ENCODE assay signal across 8 mouse cellular contexts in genomic region chr5:110108305-110108628, GRCm38 (mm10). TPM values are rescaled to one million over a fixed set of nuclear protein-coding genes. Genes with fewer than 3 reads are reported as not detected.
DNase-seq lines count a peak whose midpoint lies in the region; ATAC-seq and TF ChIP-seq lines count a peak whose summit lies in the region.

No protein-coding gene starts in this region.

- ATAC-seq in hindbrain, embryonic 12.5 days (ENCODE audit: low FRiP score), result no peak
- no peak for ATAC-seq in lung, embryonic 16.5 days (ENCODE audit: low read depth)

- peaks cover 31% of the 10 kb centered on the region for H3K36me3 ChIP-seq in C2C12 (ENCODE audit: control insufficient read depth, insufficient read depth)
- H3K36me3 ChIP-seq in hindbrain, embryonic 12.5 days, result peaks cover 40% of the 10 kb centered on the region
- H3K36me3 ChIP-seq in lung, embryonic 16.5 days (ENCODE audit: control insufficient read depth, insufficient read depth, low read length), result peaks cover 36% of the 10 kb centered on the region

- H3K79me2 ChIP-seq in C2C12 (ENCODE audit: control insufficient read depth, insufficient read depth), result peaks cover 32% of the 10 kb centered on the region

- 0% methylated on average over 7 of the region's 7 CpGs for WGBS in hindbrain, embryonic 12.5 days
- 0% methylated on average over 7 of the region's 7 CpGs for WGBS in lung, embryonic 16.5 days

- TF ChIP-seq CTCF in gastrocnemius, adult 2 months (IDR thresholded peaks at IDR 0.05), result peak; percentile 33
- no peak for TF ChIP-seq CTCF in C2C12 (IDR thresholded peaks at IDR 0.05; ENCODE audit: control insufficient read depth, insufficient read depth, insufficient read length)

- H3K9ac ChIP-seq in hindbrain, embryonic 12.5 days, result peak overlapping the region; percentile 81
- H3K9ac ChIP-seq in lung, embryonic 16.5 days (ENCODE audit: low read length), result peak overlapping the region; percentile 92

- H3K4me2 ChIP-seq in hindbrain, embryonic 12.5 days (replicated peaks), result peak overlapping the region; percentile 75
- peak overlapping the region; percentile 67 for H3K4me2 ChIP-seq in lung, embryonic 16.5 days (ENCODE audit: low read depth, low read length)

- intact Hi-C loops in gastrocnemius, adult 2 months (cut with DNase I), result loop anchor here (10.0 kb wide), 1 partner anchor 553 kb away; the partner anchor contains the start of gene Crlf2

- peak overlapping the region; percentile 84 for H3K4me3 ChIP-seq in gastrocnemius, adult 2 months
- H3K4me3 ChIP-seq in C2C12 (ENCODE audit: insufficient read depth, poor library complexity, severe bottlenecking), result peak overlapping the region; percentile 76
- peak overlapping the region; percentile 78 for H3K4me3 ChIP-seq in hindbrain, embryonic 12.5 days
- H3K4me3 ChIP-seq in lung, embryonic 16.5 days (ENCODE audit: low read length), result peak overlapping the region; percentile 74

- no peaks in the 10 kb centered on the region for H3K9me3 ChIP-seq in hindbrain, embryonic 12.5 days (replicated peaks)
- H3K9me3 ChIP-seq in lung, embryonic 16.5 days (ENCODE audit: control insufficient read depth, low read length), result peaks cover 7% of the 10 kb centered on the region; the same call in 1 of the 2 replicates

- peaks cover 19% of the 10 kb centered on the region for H3K79me3 ChIP-seq in C2C12 (ENCODE audit: low read depth)

- H3ac ChIP-seq in C2C12 (ENCODE audit: control insufficient read depth, insufficient read length, low read depth), result no peak overlapping the region

- peak overlapping the region; percentile 96 for H3K27ac ChIP-seq in gastrocnemius, adult 2 months
- peak overlapping the region; percentile 97 for H3K27ac ChIP-seq in hindbrain, embryonic 12.5 days
- H3K27ac ChIP-seq in lung, embryonic 16.5 days (ENCODE audit: low read length), result peak overlapping the region; percentile 99

- no peaks in the 10 kb centered on the region for H3K27me3 ChIP-seq in C2C12 (ENCODE audit: control insufficient read depth, insufficient read depth, insufficient read length)
- H3K27me3 ChIP-seq in hindbrain, embryonic 12.5 days, result no peaks in the 10 kb centered on the region
- no peaks in the 10 kb centered on the region for H3K27me3 ChIP-seq in lung, embryonic 16.5 days (ENCODE audit: control insufficient read depth, insufficient read depth, low read depth, low read length)

- DNase-seq in gastrocnemius, adult 2 months, result no peak
- DNase-seq in gastrocnemius, postnatal 25 days, result no peak
- DNase-seq in embryo, embryonic 10.5 days (ENCODE audit: low spot score), result no peak
- no peak for DNase-seq in ovary, postnatal 14 days (ENCODE audit: low spot score)
- no peak for DNase-seq in urinary bladder, adult 18-20 months (ENCODE audit: low spot score in 2 of 2)

- peaks cover 15% of the 10 kb centered on the region for H3K4me1 ChIP-seq in hindbrain, embryonic 12.5 days
- peaks cover 13% of the 10 kb centered on the region for H3K4me1 ChIP-seq in lung, embryonic 16.5 days (replicated peaks; ENCODE audit: control insufficient read depth, insufficient read depth, low read length)

TF ChIP-seq in C2C12, 6 proteins besides CTCF, POLR2A, EP300 and RAD21:
- TF ChIP-seq MYOG (IDR thresholded peaks at IDR 0.05; ENCODE audit: control insufficient read depth, extremely low read depth, insufficient read length) (no peak), MAX (IDR thresholded peaks at IDR 0.05) (no peak), CEBPB (IDR thresholded peaks at IDR 0.05; ENCODE audit: low read depth) (no peak), USF1 (IDR thresholded peaks at IDR 0.05; ENCODE audit: low read depth) (no peak), MYOD1 (IDR thresholded peaks at IDR 0.05; ENCODE audit: control insufficient read depth, insufficient read length, low read depth) (no peak), FOSL1 (IDR thresholded peaks at IDR 0.05; ENCODE audit: insufficient read depth, low read length, poor library complexity, severe bottlenecking) (no peak)
TF ChIP-seq in C2C12: peak in this region for 0.

RNA-seq across cellular contexts. Expression of gene Gtpbp6, which starts 0.3 kb away (rescaled TPM):
- 10 to 100 TPM; 13.0 to 16.4 TPM for total RNA-seq in gastrocnemius, adult 2 months (2021)
- total RNA-seq in gastrocnemius, postnatal 25 days (2021), result 10 to 100 TPM; 12.3 to 13.4 TPM
- 56.7 TPM for polyA plus RNA-seq in C2C12 (2012; fragmentation: generic; extraction: Trizol)
- 53.7 and 55.8 TPM in 2 replicates for polyA plus RNA-seq in hindbrain, embryonic 12.5 days (2016; fragmentation: Nextera tagmentation; extraction: Ambion mirVana)
- polyA plus RNA-seq in lung, embryonic 16.5 days (2015; fragmentation: Nextera tagmentation; extraction: Ambion mirVana), result 34.6 and 34.8 TPM in 2 replicates

RNA-seq across cellular contexts. Expression of gene Zfp605, which starts 1.6 kb away (rescaled TPM):
- 1 to 10 TPM; 4.1 to 4.2 TPM for total RNA-seq in gastrocnemius, adult 2 months (2021)
- total RNA-seq in gastrocnemius, postnatal 25 days (2021), result 1 to 10 TPM; 3.1 to 3.8 TPM
- polyA plus RNA-seq in C2C12 (2012; fragmentation: generic; extraction: Trizol), result 2.2 TPM
- polyA plus RNA-seq in hindbrain, embryonic 12.5 days (2016; fragmentation: Nextera tagmentation; extraction: Ambion mirVana), result 11.4 and 12.5 TPM in 2 replicates
- polyA plus RNA-seq in lung, embryonic 16.5 days (2015; fragmentation: Nextera tagmentation; extraction: Ambion mirVana), result 3.6 and 3.7 TPM in 2 replicates

RNA-seq across cellular contexts. Expression of gene Plcxd1, which starts 8.5 kb away (rescaled TPM):
- not detected for total RNA-seq in gastrocnemius, adult 2 months (2021)
- total RNA-seq in gastrocnemius, postnatal 25 days (2021), result not detected
- polyA plus RNA-seq in C2C12 (2012; fragmentation: generic; extraction: Trizol), result 0.78 TPM
- 1.3 and 1.6 TPM in 2 replicates for polyA plus RNA-seq in hindbrain, embryonic 12.5 days (2016; fragmentation: Nextera tagmentation; extraction: Ambion mirVana)
- polyA plus RNA-seq in lung, embryonic 16.5 days (2015; fragmentation: Nextera tagmentation; extraction: Ambion mirVana), result 3.0 and 3.9 TPM in 2 replicates

RNA-seq across cellular contexts. Expression of gene Gm35315, which starts 14.0 kb away (rescaled TPM):
- total RNA-seq in gastrocnemius, adult 2 months (2021), result under 1 TPM; 0.10 to 0.25 TPM
- under 1 TPM; 0.21 to 0.26 TPM for total RNA-seq in gastrocnemius, postnatal 25 days (2021)
- 0.14 TPM for polyA plus RNA-seq in C2C12 (2012; fragmentation: generic; extraction: Trizol)
- polyA plus RNA-seq in hindbrain, embryonic 12.5 days (2016; fragmentation: Nextera tagmentation; extraction: Ambion mirVana), result 1.0 and 1.1 TPM in 2 replicates
- 1.4 and 1.6 TPM in 2 replicates for polyA plus RNA-seq in lung, embryonic 16.5 days (2015; fragmentation: Nextera tagmentation; extraction: Ambion mirVana)

RNA-seq across cellular contexts. Expression of gene Chfr, which starts 27.4 kb away (rescaled TPM):
- 10 to 100 TPM; 13.3 to 14.5 TPM for total RNA-seq in gastrocnemius, adult 2 months (2021)
- 10 to 100 TPM; 14.5 to 15.7 TPM for total RNA-seq in gastrocnemius, postnatal 25 days (2021)
- 14.4 TPM for polyA plus RNA-seq in C2C12 (2012; fragmentation: generic; extraction: Trizol)
- 92.4 and 93.5 TPM in 2 replicates for polyA plus RNA-seq in hindbrain, embryonic 12.5 days (2016; fragmentation: Nextera tagmentation; extraction: Ambion mirVana)
- 41.0 and 43.4 TPM in 2 replicates for polyA plus RNA-seq in lung, embryonic 16.5 days (2015; fragmentation: Nextera tagmentation; extraction: Ambion mirVana)
